Mouse (Mus musculus): ENCODE measurements at regions not wholly inside any gene's neighbourhood (a gene's known extent, or its start where the extent isn't known, plus 50 kb on each side); places are given as distances from the start of the nearest gene placed in this dataset.

GRCm38 (mm10) chr11:20965575-20966239, 125.4 kb upstream of the Peli1 start:
- 93% methylated on average over 8 of the region's 8 CpGs for WGBS

GRCm38 (mm10) chr11:20967321-20967984, 123.6 kb upstream of the Peli1 start:
- peaks cover 3% of the 10 kb centered on the region; the same call in 1 of the 2 replicates for H3K9me3 ChIP-seq (replicated peaks)

More at GRCm38 (mm10) chr11:20965575-20966239, 125.4 kb upstream of the Peli1 start:
- Histone ChIP-seq H3K36me3 (no peaks in the 10 kb centered on the region), H3K27ac (no peak overlapping the region), H3K4me1 (peaks cover 10% of the 10 kb centered on the region), H3K9me3 (replicated peaks) (peaks cover 3% of the 10 kb centered on the region; the same call in 1 of the 2 replicates), H3K27me3 (ENCODE audit: low read depth, poor library complexity, severe bottlenecking) (no peaks in the 10 kb centered on the region), H3K4me3 (no peak overlapping the region)
- no peak for DNase-seq (ENCODE audit: low spot score)

GRCm38 (mm10) chr11:20968341-20968740, 122.8 kb upstream of the Peli1 start:
- WGBS: 90% methylated on average over 2 of the region's 2 CpGs
- no peaks in the 10 kb centered on the region for H3K27me3 ChIP-seq (ENCODE audit: low read depth, poor library complexity, severe bottlenecking)
- DNase-seq (ENCODE audit: low spot score): no peak
- H3K4me3 ChIP-seq: no peak overlapping the region
- peaks cover 3% of the 10 kb centered on the region; the same call in 1 of the 2 replicates for H3K9me3 ChIP-seq (replicated peaks)
- H3K36me3 ChIP-seq: no peaks in the 10 kb centered on the region
- H3K4me1 ChIP-seq: peaks cover 3% of the 10 kb centered on the region; the same call in 1 of the 2 replicates
- H3K27ac ChIP-seq: no peak overlapping the region

More at GRCm38 (mm10) chr11:20967321-20967984, 123.6 kb upstream of the Peli1 start:
- Histone ChIP-seq H3K27me3 (ENCODE audit: low read depth, poor library complexity, severe bottlenecking) (no peaks in the 10 kb centered on the region), H3K36me3 (no peaks in the 10 kb centered on the region), H3K4me3 (no peak overlapping the region), H3K27ac (no peak overlapping the region), H3K4me1 (peaks cover 3% of the 10 kb centered on the region; the same call in 1 of the 2 replicates)
- WGBS: 53% methylated on average over 3 of the region's 3 CpGs
- no peak for DNase-seq (ENCODE audit: low spot score)

GRCm38 (mm10) chr11:20973141-20973540, 118.0 kb upstream of the Peli1 start:
- H3K36me3 ChIP-seq: no peaks in the 10 kb centered on the region
- H3K4me3 ChIP-seq: no peak overlapping the region
- H3K27ac ChIP-seq: no peak overlapping the region
- DNase-seq (ENCODE audit: low spot score): no peak
- no peaks in the 10 kb centered on the region for H3K4me1 ChIP-seq
- H3K27me3 ChIP-seq (ENCODE audit: low read depth, poor library complexity, severe bottlenecking): no peaks in the 10 kb centered on the region
- 84% methylated on average over 3 of the region's 3 CpGs for WGBS
- H3K9me3 ChIP-seq (replicated peaks): no peaks in the 10 kb centered on the region; the same call in 1 of the 2 replicates

GRCm38 (mm10) chr11:20981588-20981987, 109.5 kb upstream of the Peli1 start:
- WGBS: 85% methylated on average over 2 of the region's 2 CpGs
- H3K36me3 ChIP-seq: no peaks in the 10 kb centered on the region
- H3K4me3 ChIP-seq: no peak overlapping the region
- no peak overlapping the region for H3K27ac ChIP-seq
- H3K9me3 ChIP-seq (replicated peaks): no peaks in the 10 kb centered on the region
- no peaks in the 10 kb centered on the region for H3K4me1 ChIP-seq
- H3K27me3 ChIP-seq (ENCODE audit: low read depth, poor library complexity, severe bottlenecking): no peaks in the 10 kb centered on the region
- DNase-seq (ENCODE audit: low spot score): no peak

- WGBS: 83% methylated on average over 1 of the region's 1 CpGs
- Histone ChIP-seq H3K27ac (no peak overlapping the region), H3K27me3 (ENCODE audit: low read depth, poor library complexity, severe bottlenecking) (no peaks in the 10 kb centered on the region), H3K4me3 (no peak overlapping the region), H3K9me3 (replicated peaks) (no peaks in the 10 kb centered on the region), H3K36me3 (no peaks in the 10 kb centered on the region), H3K4me1 (no peaks in the 10 kb centered on the region)
- no peak for DNase-seq (ENCODE audit: low spot score)
These were observed 109.1 kb upstream of the Peli1 start for GRCm38 (mm10) chr11:20982010-20982409.

GRCm38 (mm10) chr11:20982500-20982899, 108.6 kb upstream of the Peli1 start:
- H3K36me3 ChIP-seq: no peaks in the 10 kb centered on the region
- no peak for DNase-seq (ENCODE audit: low spot score)
- 87% methylated on average over 6 of the region's 6 CpGs for WGBS

GRCm38 (mm10) chr11:20985069-20985759, 105.9 kb upstream of the Peli1 start:
- Histone ChIP-seq H3K4me1 (0 out of 2 replicates have a peak, but pooled peaks cover 4% of the 10 kb centered on the region), H3K27ac (no peak overlapping the region), H3K36me3 (no peaks in the 10 kb centered on the region), H3K4me3 (no peak overlapping the region), H3K9me3 (replicated peaks) (no peaks in the 10 kb centered on the region), H3K27me3 (ENCODE audit: low read depth, poor library complexity, severe bottlenecking) (no peaks in the 10 kb centered on the region)
- WGBS: 76% methylated on average over 6 of the region's 6 CpGs
- no peak for DNase-seq (ENCODE audit: low spot score)

More at GRCm38 (mm10) chr11:20982500-20982899, 108.6 kb upstream of the Peli1 start:
- no peak overlapping the region for H3K27ac ChIP-seq
- H3K27me3 ChIP-seq (ENCODE audit: low read depth, poor library complexity, severe bottlenecking): no peaks in the 10 kb centered on the region
- H3K9me3 ChIP-seq (replicated peaks): no peaks in the 10 kb centered on the region
- H3K4me1 ChIP-seq: no peaks in the 10 kb centered on the region
- H3K4me3 ChIP-seq: no peak overlapping the region

GRCm38 (mm10) chr11:20985771-20986170, 105.3 kb upstream of the Peli1 start:
- H3K4me1 ChIP-seq: 0 out of 2 replicates have a peak, but pooled peaks cover 4% of the 10 kb centered on the region
- no peak overlapping the region for H3K4me3 ChIP-seq
- 70% methylated on average over 4 of the region's 4 CpGs for WGBS
- no peaks in the 10 kb centered on the region for H3K36me3 ChIP-seq
- no peak for DNase-seq (ENCODE audit: low spot score)
- H3K27me3 ChIP-seq (ENCODE audit: low read depth, poor library complexity, severe bottlenecking): no peaks in the 10 kb centered on the region
- H3K9me3 ChIP-seq (replicated peaks): no peaks in the 10 kb centered on the region
- no peak overlapping the region for H3K27ac ChIP-seq

GRCm38 (mm10) chr11:20987171-20987815, 103.8 kb upstream of the Peli1 start:
- Histone ChIP-seq H3K4me3 (no peak overlapping the region), H3K27me3 (ENCODE audit: low read depth, poor library complexity, severe bottlenecking) (no peaks in the 10 kb centered on the region), H3K4me1 (0 out of 2 replicates have a peak, but pooled peaks cover 4% of the 10 kb centered on the region), H3K9me3 (replicated peaks) (no peaks in the 10 kb centered on the region), H3K27ac (no peak overlapping the region), H3K36me3 (no peaks in the 10 kb centered on the region)
- WGBS: 79% methylated on average over 5 of the region's 5 CpGs
- DNase-seq (ENCODE audit: low spot score): no peak

- Histone ChIP-seq H3K4me3 (no peak overlapping the region), H3K27me3 (ENCODE audit: low read depth, poor library complexity, severe bottlenecking) (no peaks in the 10 kb centered on the region), H3K36me3 (no peaks in the 10 kb centered on the region), H3K9me3 (replicated peaks) (no peaks in the 10 kb centered on the region), H3K4me1 (0 out of 2 replicates have a peak, but pooled peaks cover 4% of the 10 kb centered on the region), H3K27ac (no peak overlapping the region)
- 91% methylated on average over 11 of the region's 11 CpGs for WGBS
- no peak for DNase-seq (ENCODE audit: low spot score)
These were observed 103.2 kb upstream of the Peli1 start for GRCm38 (mm10) chr11:20987841-20988251.

- Histone ChIP-seq H3K27me3 (ENCODE audit: low read depth, poor library complexity, severe bottlenecking) (no peaks in the 10 kb centered on the region), H3K4me3 (no peak overlapping the region), H3K27ac (no peak overlapping the region), H3K4me1 (0 out of 2 replicates have a peak, but pooled peaks cover 4% of the 10 kb centered on the region), H3K9me3 (replicated peaks) (no peaks in the 10 kb centered on the region), H3K36me3 (no peaks in the 10 kb centered on the region)
- WGBS: 94% methylated on average over 3 of the region's 3 CpGs
- DNase-seq (ENCODE audit: low spot score): no peak
These were observed 102.2 kb upstream of the Peli1 start for GRCm38 (mm10) chr11:20988871-20989270.

Measured in limb, embryonic 10.5 days (tissue).